Mouse (Mus musculus): Measurements from ENCODE around the gene Pkdrej. TPM values are rescaled to one million over a fixed set of nuclear protein-coding genes. Genes with fewer than 3 reads are reported as not detected.

Gene Pkdrej
- total RNA-seq, 2 experiments from 2014 or later, result 0.15 to 0.45 TPM

GRCm38 (mm10) chr15:85766677-85767076 lies 54.9 kb downstream of the Pkdrej start:
- no peak for DNase-seq

DNA sequence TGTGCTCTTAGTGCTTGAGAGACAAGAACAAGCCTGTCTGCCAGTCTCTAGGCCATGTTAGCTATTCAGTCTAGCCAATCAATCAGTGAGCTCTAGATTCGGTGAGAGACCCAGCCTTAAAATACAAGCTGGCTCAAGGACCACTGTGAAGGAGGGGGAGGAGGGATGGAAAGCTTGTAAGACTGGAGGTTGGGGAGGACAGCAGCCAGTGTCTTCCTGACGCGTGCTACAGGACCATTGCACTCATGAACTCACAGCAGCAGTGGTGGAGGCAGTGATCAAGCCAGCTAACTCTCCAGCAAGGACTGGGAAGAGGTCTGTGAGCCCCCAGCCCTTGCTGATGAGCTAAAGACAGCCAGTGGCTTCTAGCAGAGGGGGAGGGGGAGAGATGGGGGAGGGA lies 56.5 kb downstream of the Pkdrej start:
- DNase-seq, result no peak

Other genes with a start within 250 kb of the Pkdrej start
- under 1 TPM; 0.18 to 0.27 TPM for gene Wnt7b, start 239.3 kb downstream of the Pkdrej start, total RNA-seq (2021)
- gene Ppara, start 86.8 kb downstream of the Pkdrej start, total RNA-seq (2021), result 100 to 1,000 TPM in 1 of 2 experiments, 10 to 100 TPM in 1; 95.3 to 120 TPM
- gene Cdpf1, start 10.0 kb downstream of the Pkdrej start, total RNA-seq (2021), result 10 to 100 TPM; 20.7 to 25.4 TPM
- gene Ttc38, start 10.6 kb upstream of the Pkdrej start, total RNA-seq (2021), result 10 to 100 TPM; 20.7 to 25.4 TPM
- gene Gtse1, start 38.0 kb upstream of the Pkdrej start, total RNA-seq (2021), result 1 to 10 TPM; 4.5 to 5.1 TPM
- gene Trmu, start 57.6 kb upstream of the Pkdrej start, total RNA-seq (2021), result 10 to 100 TPM; 27.9 to 39.9 TPM
- 1 to 10 TPM; 4.4 to 6.5 TPM for gene Celsr1, start 212.0 kb upstream of the Pkdrej start, total RNA-seq (2021)
- 10 to 100 TPM; 13.9 to 22.1 TPM for gene Gramd4, start 236.0 kb upstream of the Pkdrej start, total RNA-seq (2021)

Measured in adrenal gland, postnatal 10 days (tissue).